Mouse (Mus musculus) cortical plate, adult 2 months (tissue): ENCODE measurements at regions not wholly inside any gene's neighbourhood (a gene's known extent, or its start where the extent isn't known, plus 50 kb on each side); places are given as distances from the start of the nearest gene placed in this dataset.

Source experiments
- CTCF ChIP-seq: fragments of 200-500 bp; IDR thresholded peaks from 2 replicates; pipeline ENCODE4 v1.5.1; 2011; ENCODE audit warnings: mild to moderate bottlenecking, control low read depth, low read length; ENCODE audit not compliant: insufficient read depth; ENCODE audit errors: extremely low read depth
- POLR2A ChIP-seq: fragments of 200-500 bp; IDR thresholded peaks from 2 replicates; pipeline ENCODE4 v1.6.1; 2011; ENCODE audit warnings: mild to moderate bottlenecking, low read length, control low read depth; ENCODE audit not compliant: insufficient read depth; ENCODE audit errors: extremely low read depth

GRCm38 (mm10) chr3:9153690-9154089, 456.2 kb downstream of the Zfp704 start:
- TF ChIP-seq CTCF (no peak), POLR2A (no peak)
